Mouse (Mus musculus) bone marrow macrophage, adult 2 months (primary cell): ENCODE results near the gene Tex48.

Experiments
- CTCF ChIP-seq: IDR thresholded peaks from 2 replicates; pipeline ENCODE4 v1.5.1; 2012; ENCODE audit warnings: low read depth, mild to moderate bottlenecking, low read length, moderate library complexity
- POLR2A ChIP-seq: IDR thresholded peaks from 2 replicates; pipeline ENCODE4 v1.6.1; 2012; ENCODE audit warnings: mild to moderate bottlenecking, low read depth, low read length, borderline replicate concordance

DNA sequence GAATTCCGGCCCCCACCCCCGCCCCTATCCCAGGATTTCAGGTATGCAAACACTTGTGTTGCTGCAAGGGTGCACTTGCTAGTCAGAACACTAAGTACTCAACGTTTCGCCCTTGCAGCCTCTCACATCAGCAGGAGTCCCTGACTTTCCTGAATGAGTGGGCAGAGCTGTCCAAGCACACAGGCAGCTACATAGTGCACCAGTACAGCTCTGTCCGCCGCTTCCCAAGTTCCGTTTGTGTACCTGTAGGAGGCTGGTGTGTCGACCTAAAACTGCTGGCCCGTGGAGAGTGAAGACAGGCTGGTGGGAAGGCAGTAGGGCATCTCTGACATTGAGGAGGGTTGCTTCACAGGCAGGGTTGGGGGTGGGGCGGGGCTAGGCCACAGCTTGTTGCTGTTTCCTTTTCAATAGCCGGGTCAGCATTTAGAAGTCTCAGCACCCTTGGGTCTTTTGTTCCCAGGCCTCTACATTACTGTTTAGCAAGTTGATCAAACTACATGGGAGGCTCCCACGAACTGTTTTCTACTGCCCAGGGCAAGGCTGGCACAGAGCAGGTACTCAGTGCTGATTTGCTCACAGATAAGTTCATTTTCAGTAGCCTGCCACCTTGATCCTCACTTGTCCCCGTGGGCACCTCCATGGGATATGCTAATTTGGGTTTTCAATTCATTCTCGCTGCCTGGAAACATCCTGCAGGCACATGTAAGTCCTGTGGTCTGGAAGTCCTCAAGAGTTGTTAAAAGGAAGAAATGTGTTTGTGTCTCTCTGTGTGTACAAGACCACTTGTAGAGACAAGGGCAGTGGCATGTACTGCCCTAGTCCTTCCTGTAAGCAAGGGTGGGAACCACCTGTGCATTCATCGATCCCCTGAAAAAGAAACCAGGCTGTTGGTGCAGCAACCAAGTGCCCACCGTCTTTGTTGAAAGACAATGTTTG, 64.8 kb downstream of the Tex48 start:
- no peak for TF ChIP-seq CTCF
- TF ChIP-seq POLR2A = no peak
